Mouse (Mus musculus): Measurements from ENCODE around the gene Map4k2. TPM values are rescaled to one million over a fixed set of nuclear protein-coding genes. Genes with fewer than 3 reads are reported as not detected.
A peak's percentile ranks its signal among the peaks of the same experiment; 100 is the strongest.

The Map4k2 gene
- polyA plus RNA-seq, 1 experiment from 2014 or later: 8.5 TPM

- Histone ChIP-seq H3K9me3 (ENCODE audit: control insufficient read depth, low read length) (no peaks in the 10 kb centered on the region), H3K4me3 (ENCODE audit: low read depth, low read length) (no peak overlapping the region), H3K36me3 (ENCODE audit: control insufficient read depth, insufficient read depth, low read length) (peaks cover 46% of the 10 kb centered on the region), H3K4me2 (replicated peaks; ENCODE audit: low read depth, low read length) (no peak overlapping the region), H3K27ac (ENCODE audit: low read depth, low read length) (no peak overlapping the region), H3K4me1 (replicated peaks; ENCODE audit: control insufficient read depth, insufficient read depth, low read length) (no peaks in the 10 kb centered on the region), H3K27me3 (ENCODE audit: control insufficient read depth, insufficient read depth, low read length) (no peaks in the 10 kb centered on the region), H3K9ac (ENCODE audit: low read depth, low read length) (no peak overlapping the region)
- WGBS: 78% methylated on average over 14 of the region's 14 CpGs
- DNase-seq (ENCODE audit: low spot score) (peak; percentile 71), ATAC-seq (ENCODE audit: low FRiP score) (no peak)
Measured at GRCm38 (mm10) chr19:6376255-6376564, 35.3 kb downstream of the Map4k2 start.

GRCm38 (mm10) chr19:6376643-6377042 is 35.7 kb downstream of the Map4k2 start:
- H3K27ac ChIP-seq (ENCODE audit: low read depth, low read length): no peak overlapping the region
- H3K36me3 ChIP-seq (ENCODE audit: control insufficient read depth, insufficient read depth, low read length): peaks cover 42% of the 10 kb centered on the region
- no peak overlapping the region for H3K4me2 ChIP-seq (replicated peaks; ENCODE audit: low read depth, low read length)
- no peak overlapping the region for H3K4me3 ChIP-seq (ENCODE audit: low read depth, low read length)
- no peak overlapping the region for H3K9ac ChIP-seq (ENCODE audit: low read depth, low read length)
- no peaks in the 10 kb centered on the region for H3K27me3 ChIP-seq (ENCODE audit: control insufficient read depth, insufficient read depth, low read length)
- 93% methylated on average over 2 of the region's 2 CpGs for WGBS
- no peaks in the 10 kb centered on the region for H3K4me1 ChIP-seq (replicated peaks; ENCODE audit: control insufficient read depth, insufficient read depth, low read length)
- ATAC-seq (ENCODE audit: low FRiP score) (no peak), DNase-seq (ENCODE audit: low spot score) (no peak)
- no peaks in the 10 kb centered on the region for H3K9me3 ChIP-seq (ENCODE audit: control insufficient read depth, low read length)

- H3K27me3 ChIP-seq (ENCODE audit: control insufficient read depth, insufficient read depth, low read length): no peaks in the 10 kb centered on the region
- H3K4me1 ChIP-seq (replicated peaks; ENCODE audit: control insufficient read depth, insufficient read depth, low read length): no peaks in the 10 kb centered on the region
- no peaks in the 10 kb centered on the region for H3K9me3 ChIP-seq (ENCODE audit: control insufficient read depth, low read length)
- peak overlapping the region; percentile 58 for H3K27ac ChIP-seq (ENCODE audit: low read depth, low read length)
- 54% methylated on average over 11 of the region's 11 CpGs for WGBS
- no peak for ATAC-seq (ENCODE audit: low FRiP score)
- H3K4me3 ChIP-seq (ENCODE audit: low read depth, low read length): no peak overlapping the region
- H3K4me2 ChIP-seq (replicated peaks; ENCODE audit: low read depth, low read length): no peak overlapping the region
- H3K36me3 ChIP-seq (ENCODE audit: control insufficient read depth, insufficient read depth, low read length): peaks cover 38% of the 10 kb centered on the region
- DNase-seq (ENCODE audit: low spot score): peak; percentile 25
- H3K9ac ChIP-seq (ENCODE audit: low read depth, low read length): no peak overlapping the region
Measured at GRCm38 (mm10) chr19:6377327-6378040, 36.5 kb downstream of the Map4k2 start.

- 96% methylated on average over 9 of the region's 9 CpGs for WGBS
- Histone ChIP-seq H3K4me2 (replicated peaks; ENCODE audit: low read depth, low read length) (no peak overlapping the region), H3K9me3 (ENCODE audit: control insufficient read depth, low read length) (no peaks in the 10 kb centered on the region), H3K36me3 (ENCODE audit: control insufficient read depth, insufficient read depth, low read length) (peaks cover 16% of the 10 kb centered on the region), H3K27ac (ENCODE audit: low read depth, low read length) (no peak overlapping the region), H3K9ac (ENCODE audit: low read depth, low read length) (no peak overlapping the region), H3K4me1 (replicated peaks; ENCODE audit: control insufficient read depth, insufficient read depth, low read length) (peaks cover 2% of the 10 kb centered on the region; the same call in 1 of the 2 replicates), H3K4me3 (ENCODE audit: low read depth, low read length) (no peak overlapping the region), H3K27me3 (ENCODE audit: control insufficient read depth, insufficient read depth, low read length) (no peaks in the 10 kb centered on the region)
- DNase-seq (ENCODE audit: low spot score) (no peak), ATAC-seq (ENCODE audit: low FRiP score) (no peak)
Measured at GRCm38 (mm10) chr19:6380411-6381166, 39.7 kb downstream of the Map4k2 start.

- Histone ChIP-seq H3K9ac (ENCODE audit: low read depth, low read length) (no peak overlapping the region), H3K4me1 (replicated peaks; ENCODE audit: control insufficient read depth, insufficient read depth, low read length) (peaks cover 2% of the 10 kb centered on the region; the same call in 1 of the 2 replicates), H3K9me3 (ENCODE audit: control insufficient read depth, low read length) (no peaks in the 10 kb centered on the region), H3K27ac (ENCODE audit: low read depth, low read length) (no peak overlapping the region), H3K36me3 (ENCODE audit: control insufficient read depth, insufficient read depth, low read length) (peaks cover 10% of the 10 kb centered on the region), H3K27me3 (ENCODE audit: control insufficient read depth, insufficient read depth, low read length) (no peaks in the 10 kb centered on the region), H3K4me2 (replicated peaks; ENCODE audit: low read depth, low read length) (no peak overlapping the region), H3K4me3 (ENCODE audit: low read depth, low read length) (no peak overlapping the region)
- 93% methylated on average over 5 of the region's 5 CpGs for WGBS
- ATAC-seq (ENCODE audit: low FRiP score): no peak
- DNase-seq (ENCODE audit: low spot score): no peak
Measured at GRCm38 (mm10) chr19:6381238-6381637, 40.3 kb downstream of the Map4k2 start.

GRCm38 (mm10) chr19:6382323-6382924 is 41.5 kb downstream of the Map4k2 start:
- no peaks in the 10 kb centered on the region for H3K27me3 ChIP-seq (ENCODE audit: control insufficient read depth, insufficient read depth, low read length)
- no peaks in the 10 kb centered on the region for H3K9me3 ChIP-seq (ENCODE audit: control insufficient read depth, low read length)
- peaks cover 2% of the 10 kb centered on the region; the same call in 1 of the 2 replicates for H3K4me1 ChIP-seq (replicated peaks; ENCODE audit: control insufficient read depth, insufficient read depth, low read length)
- no peak overlapping the region for H3K9ac ChIP-seq (ENCODE audit: low read depth, low read length)
- WGBS: 83% methylated on average over 4 of the region's 4 CpGs
- no peak overlapping the region for H3K4me3 ChIP-seq (ENCODE audit: low read depth, low read length)
- no peak overlapping the region for H3K27ac ChIP-seq (ENCODE audit: low read depth, low read length)
- DNase-seq (ENCODE audit: low spot score): no peak
- ATAC-seq (ENCODE audit: low FRiP score): no peak
- no peak overlapping the region for H3K4me2 ChIP-seq (replicated peaks; ENCODE audit: low read depth, low read length)
- H3K36me3 ChIP-seq (ENCODE audit: control insufficient read depth, insufficient read depth, low read length): peaks cover 2% of the 10 kb centered on the region

- no peak overlapping the region for H3K4me2 ChIP-seq (replicated peaks; ENCODE audit: low read depth, low read length)
Measured at GRCm38 (mm10) chr19:6383470-6383869, 42.5 kb downstream of the Map4k2 start.

GRCm38 (mm10) chr19:6384128-6384527 is 43.2 kb downstream of the Map4k2 start, which contains the start of gene Pygm:
Gene Pygm (plus strand): TSS chr19:6384399.
- Histone ChIP-seq H3K4me2 (replicated peaks; ENCODE audit: low read depth, low read length) (no peak within 1 kb of the TSS), H3K9ac (ENCODE audit: low read depth, low read length) (no peak within 1 kb of the TSS), H3K27ac (ENCODE audit: low read depth, low read length) (no peak within 1 kb of the TSS), H3K4me1 (replicated peaks; ENCODE audit: control insufficient read depth, insufficient read depth, low read length) (peaks cover 2% of the 10 kb centered on the region), H3K4me3 (ENCODE audit: low read depth, low read length) (no peak within 1 kb of the TSS), H3K9me3 (ENCODE audit: control insufficient read depth, low read length) (no peaks in the 10 kb centered on the region), H3K36me3 (ENCODE audit: control insufficient read depth, insufficient read depth, low read length) (no peaks in the 10 kb centered on the region), H3K27me3 (ENCODE audit: control insufficient read depth, insufficient read depth, low read length) (no peaks in the 10 kb centered on the region)
- no peak for ATAC-seq (ENCODE audit: low FRiP score)
- WGBS: 18% methylated on average over 7 of the region's 7 CpGs
- no peak for DNase-seq (ENCODE audit: low spot score)

More at GRCm38 (mm10) chr19:6383470-6383869, 42.5 kb downstream of the Map4k2 start:
- DNase-seq (ENCODE audit: low spot score) (no peak), ATAC-seq (ENCODE audit: low FRiP score) (no peak)
- H3K9me3 ChIP-seq (ENCODE audit: control insufficient read depth, low read length): no peaks in the 10 kb centered on the region
- H3K4me3 ChIP-seq (ENCODE audit: low read depth, low read length): no peak overlapping the region
- H3K27me3 ChIP-seq (ENCODE audit: control insufficient read depth, insufficient read depth, low read length): no peaks in the 10 kb centered on the region
- WGBS: 49% methylated on average over 5 of the region's 5 CpGs
- no peak overlapping the region for H3K27ac ChIP-seq (ENCODE audit: low read depth, low read length)
- no peak overlapping the region for H3K9ac ChIP-seq (ENCODE audit: low read depth, low read length)
- H3K4me1 ChIP-seq (replicated peaks; ENCODE audit: control insufficient read depth, insufficient read depth, low read length): peaks cover 2% of the 10 kb centered on the region; the same call in 1 of the 2 replicates
- no peaks in the 10 kb centered on the region for H3K36me3 ChIP-seq (ENCODE audit: control insufficient read depth, insufficient read depth, low read length)
